Mouse (Mus musculus) thymus, adult 18-20 months (tissue): ENCODE data around the gene Mdga1.
"Not testable (repeated sequence)": the region's sequence is repeated elsewhere in the genome, so short reads cannot be mapped to it uniquely, and the experiment has no call there.

ENCODE experiments used
- DNase-seq, 2 experiments: peaks; one replicate each; pipeline ENCODE4 v3.0.0; 2022; ENCODE audit warnings: mixed read lengths in 2 of 2

Mdga1 gene

GRCm38 (mm10) chr17:29791531-29792050 lies 178.3 kb downstream of the Mdga1 start:
- no peak for DNase-seq

- no peak for DNase-seq
These were observed 179.6 kb downstream of the Mdga1 start for GRCm38 (mm10) chr17:29790231-29790740.

DNA sequence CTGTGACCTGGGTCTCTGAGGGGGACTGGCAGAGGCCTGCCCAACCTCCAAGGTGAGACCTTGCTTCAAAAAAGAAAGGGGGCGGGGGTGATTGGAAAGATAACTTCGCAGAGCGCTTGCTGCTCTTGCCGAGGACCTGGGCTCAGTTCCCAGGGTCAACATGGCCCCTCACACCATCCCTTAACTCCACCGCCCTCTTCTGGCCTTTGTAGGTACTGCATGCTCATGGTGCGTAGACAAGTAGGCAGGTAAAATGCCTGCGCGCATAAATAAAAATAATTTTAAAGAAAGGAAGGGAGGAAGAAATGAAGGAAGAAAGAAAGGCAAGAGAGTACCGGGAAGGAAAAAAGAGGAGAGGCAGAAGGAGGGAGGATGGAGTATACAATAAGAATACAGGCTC lies 180.2 kb downstream of the Mdga1 start:
- DNase-seq, result no peak

DNA sequence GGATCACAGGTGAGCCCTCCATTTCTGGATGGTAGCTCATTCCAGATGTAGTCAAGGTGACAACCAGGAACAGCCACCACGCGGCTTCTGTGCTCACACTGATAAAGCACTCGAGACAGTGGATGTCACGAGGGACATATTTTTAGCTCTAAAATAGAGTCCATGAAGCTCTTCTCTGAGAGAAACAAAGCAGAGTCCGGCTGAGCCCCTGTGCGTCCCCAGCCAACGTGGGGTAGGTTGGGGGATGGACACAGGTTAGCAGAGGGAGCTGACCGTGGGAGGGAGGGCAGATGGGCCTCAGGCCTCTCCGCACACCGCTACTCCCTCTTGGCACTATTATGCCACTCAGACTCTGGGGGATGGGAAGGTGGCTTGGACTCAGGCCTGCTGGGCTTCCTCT lies 181.3 kb downstream of the Mdga1 start:
- no peak for DNase-seq

- DNase-seq, result no peak
These were observed 185.1 kb downstream of the Mdga1 start for GRCm38 (mm10) chr17:29784820-29785219.

- DNase-seq, result not testable (repeated sequence)
These were observed 188.4 kb downstream of the Mdga1 start for GRCm38 (mm10) chr17:29781472-29781871.

- no peak for DNase-seq
These were observed 191.9 kb downstream of the Mdga1 start for GRCm38 (mm10) chr17:29778021-29778420.
